Comparison of ENCODE assay signal across 32 mouse cellular contexts in genomic region chrX:162967456-162967855, GRCm38 (mm10). TPM values are rescaled to one million over a fixed set of nuclear protein-coding genes. Genes with fewer than 3 reads are reported as not detected.
DNase-seq lines count a peak whose midpoint lies in the region; ATAC-seq and TF ChIP-seq lines count a peak whose summit lies in the region.
"Had no signal": no experiment of that assay in that cellular context is flagged by ENCODE, and none has a peak within 500 bp of the region (broad histone marks: within the 10 kb centered on the region; RNA-seq: fewer than 3 reads in every experiment).

No protein-coding gene starts in this region.

- DNase-seq in kidney, postnatal 14 days = peak; percentile 22
- DNase-seq in lung, postnatal 25 days (ENCODE audit: low spot score) = peak; percentile 14
- DNase-seq in lung, postnatal 4 days = no peak
- peak; percentile 61 for DNase-seq in large intestine, adult 2 months (ENCODE audit: low read depth, low spot score)
- no peak for DNase-seq in hindbrain, postnatal 0 days (ENCODE audit: low spot score)
- DNase-seq: adrenal gland, adult 2 months; B cell, adult 2 months; cerebellum, adult 8-10 months; cerebellum, postnatal 36 days; gastrocnemius, postnatal 25 days; heart, adult 11 months; heart, postnatal 4 days; layer of hippocampus, postnatal 36 days; liver, embryonic 13.5 days; right cerebral cortex, postnatal 25 days; spleen, adult 18-20 months; thymus, adult 18-20 months; thymus, postnatal 25 days had no signal

- H3K4me3 ChIP-seq in kidney, embryonic 14.5 days (ENCODE audit: low read length) = no peak overlapping the region
- H3K4me3 ChIP-seq in midbrain, embryonic 13.5 days (replicated peaks) = no peak overlapping the region
- H3K4me3 ChIP-seq in hindbrain, postnatal 0 days (ENCODE audit: low read length) = no peak overlapping the region
- H3K4me3 ChIP-seq: forebrain, embryonic 13.5 days; heart, embryonic 10.5 days; hindbrain, embryonic 13.5 days; kidney, embryonic 15.5 days; liver, embryonic 13.5 days; midbrain, embryonic 10.5 days had no signal

- no peak overlapping the region for H3K27ac ChIP-seq in kidney, embryonic 14.5 days (ENCODE audit: low read depth, low read length)
- H3K27ac ChIP-seq in midbrain, embryonic 13.5 days = no peak overlapping the region
- no peak overlapping the region for H3K27ac ChIP-seq in hindbrain, postnatal 0 days
- H3K27ac ChIP-seq: forebrain, embryonic 13.5 days; heart, embryonic 10.5 days; hindbrain, embryonic 13.5 days; kidney, embryonic 15.5 days; liver, embryonic 13.5 days; midbrain, embryonic 10.5 days had no signal

- H3K36me3 ChIP-seq in kidney, embryonic 14.5 days (ENCODE audit: control insufficient read depth, insufficient read depth, low read length) = no peaks in the 10 kb centered on the region
- H3K36me3 ChIP-seq in midbrain, embryonic 13.5 days = no peaks in the 10 kb centered on the region
- H3K36me3 ChIP-seq in hindbrain, postnatal 0 days (ENCODE audit: insufficient read depth, low read length) = no peaks in the 10 kb centered on the region
- H3K36me3 ChIP-seq: heart, embryonic 10.5 days; hindbrain, embryonic 13.5 days; kidney, embryonic 15.5 days; liver, embryonic 13.5 days; midbrain, embryonic 10.5 days had no signal

- no peaks in the 10 kb centered on the region; the same call in 1 of the 2 replicates for H3K27me3 ChIP-seq in kidney, embryonic 14.5 days (ENCODE audit: control insufficient read depth, insufficient read depth, low read length)
- H3K27me3 ChIP-seq in midbrain, embryonic 13.5 days = peaks cover 19% of the 10 kb centered on the region; the same call in 1 of the 2 replicates
- H3K27me3 ChIP-seq in hindbrain, postnatal 0 days (ENCODE audit: insufficient read depth, low read length) = no peaks in the 10 kb centered on the region
- H3K27me3 ChIP-seq: forebrain, embryonic 13.5 days; liver, embryonic 13.5 days had no signal

- TF ChIP-seq CTCF in hindbrain, postnatal 0 days (IDR thresholded peaks at IDR 0.05; ENCODE audit: low read depth) = no peak

- H3K4me1 ChIP-seq in kidney, embryonic 14.5 days (ENCODE audit: control insufficient read depth, insufficient read depth, low read length) = no peaks in the 10 kb centered on the region
- no peaks in the 10 kb centered on the region for H3K4me1 ChIP-seq in midbrain, embryonic 13.5 days (replicated peaks)
- H3K4me1 ChIP-seq in hindbrain, postnatal 0 days (ENCODE audit: insufficient read depth, low read length) = no peaks in the 10 kb centered on the region
- H3K4me1 ChIP-seq: forebrain, embryonic 13.5 days; heart, embryonic 10.5 days; kidney, embryonic 15.5 days; liver, embryonic 13.5 days; midbrain, embryonic 10.5 days had no signal

- 80% methylated on average over 8 of the region's 8 CpGs for WGBS in kidney, embryonic 14.5 days
- WGBS in large intestine, adult 2 months = 31% methylated on average over 8 of the region's 8 CpGs
- WGBS in midbrain, embryonic 13.5 days = 75% methylated on average over 8 of the region's 8 CpGs
- WGBS in hindbrain, postnatal 0 days = 61% methylated on average over 8 of the region's 8 CpGs

- ATAC-seq in kidney, embryonic 14.5 days (ENCODE audit: low FRiP score, low TSS enrichment) = no peak
- no peak for ATAC-seq in midbrain, embryonic 13.5 days
- no peak for ATAC-seq in hindbrain, postnatal 0 days
- ATAC-seq: activated CD4-positive, CD25-positive, alpha-beta regulatory T cell, adult 4 months; forebrain, embryonic 13.5 days; midbrain, embryonic 16.5 days had no signal

- no peaks in the 10 kb centered on the region for H3K9me3 ChIP-seq in kidney, embryonic 14.5 days (ENCODE audit: control insufficient read depth, low read length)
- no peaks in the 10 kb centered on the region for H3K9me3 ChIP-seq in midbrain, embryonic 13.5 days
- H3K9me3 ChIP-seq in hindbrain, postnatal 0 days (ENCODE audit: low read length) = no peaks in the 10 kb centered on the region
- H3K9me3 ChIP-seq: forebrain, embryonic 13.5 days; heart, embryonic 10.5 days; hindbrain, embryonic 13.5 days; kidney, embryonic 15.5 days; liver, embryonic 13.5 days; midbrain, embryonic 10.5 days had no signal

- no peak overlapping the region for H3K9ac ChIP-seq in kidney, embryonic 14.5 days (ENCODE audit: low read depth, low read length)
- no peak overlapping the region for H3K9ac ChIP-seq in midbrain, embryonic 13.5 days (replicated peaks)
- H3K9ac ChIP-seq in hindbrain, postnatal 0 days (replicated peaks; ENCODE audit: low read length) = no peak overlapping the region
- H3K9ac ChIP-seq: forebrain, embryonic 13.5 days; hindbrain, embryonic 13.5 days; kidney, embryonic 15.5 days; liver, embryonic 13.5 days had no signal

- no peak overlapping the region for H3K4me2 ChIP-seq in kidney, embryonic 14.5 days (replicated peaks; ENCODE audit: low read depth, low read length)
- H3K4me2 ChIP-seq in midbrain, embryonic 13.5 days (replicated peaks) = no peak overlapping the region
- no peak overlapping the region for H3K4me2 ChIP-seq in hindbrain, postnatal 0 days (ENCODE audit: low read depth, low read length)
- H3K4me2 ChIP-seq: forebrain, embryonic 13.5 days; hindbrain, embryonic 13.5 days; kidney, embryonic 15.5 days; liver, embryonic 13.5 days had no signal

RNA-seq across cellular contexts. Expression of gene S100g, which starts 3.1 kb away (rescaled TPM):
- polyA plus RNA-seq in kidney, embryonic 14.5 days (2014; fragmentation: Nextera tagmentation; extraction: Ambion mirVana) = 43.6 and 48.7 TPM in 2 replicates
- 1.0 and 6.2 TPM in 2 replicates for polyA plus RNA-seq in large intestine, adult 2 months (2012; rRNA removed)
- 0.48 TPM in 1 of 2 replicates, not detected in the other for polyA plus RNA-seq in midbrain, embryonic 13.5 days (2015; fragmentation: Nextera tagmentation; extraction: Ambion mirVana)
- total RNA-seq in hindbrain, postnatal 0 days (2014; rRNA removed) = not detected in 2 replicates
- polyA plus RNA-seq in hindbrain, postnatal 0 days (2015; fragmentation: Nextera tagmentation; extraction: Ambion mirVana) = 0.84 and 0.91 TPM in 2 replicates
- total RNA-seq: adrenal gland, adult 2 months; gastrocnemius, postnatal 25 days; heart, postnatal 4 days; layer of hippocampus, postnatal 36 days; left cerebral cortex, postnatal 10 days; neutrophil, adult 5-6 weeks had no signal
- polyA plus RNA-seq: adrenal gland, adult 2 months; embryonic facial prominence, embryonic 11.5 days; forebrain, embryonic 13.5 days; limb, embryonic 11.5 days; midbrain, embryonic 10.5 days; midbrain, embryonic 16.5 days; neural tube, embryonic 11.5 days had no signal

Comparison
In these comparisons a context has a peak if more than half of its experiments do, and no peak if none do; other contexts are left out.
1. DNase-seq: peak in kidney, postnatal 14 days (single experiment), lung, postnatal 25 days (single experiment) and large intestine, adult 2 months (single experiment); none in lung, postnatal 4 days (0 of 2) and hindbrain, postnatal 0 days (single experiment).